Mouse (Mus musculus): ENCODE measurements around the gene Ttbk1. TPM values are rescaled to one million over a fixed set of nuclear protein-coding genes. Genes with fewer than 3 reads are reported as not detected.

The Ttbk1 gene
- polyA plus RNA-seq, 1 experiment from 2014 or later: 6.2 TPM

DNA sequence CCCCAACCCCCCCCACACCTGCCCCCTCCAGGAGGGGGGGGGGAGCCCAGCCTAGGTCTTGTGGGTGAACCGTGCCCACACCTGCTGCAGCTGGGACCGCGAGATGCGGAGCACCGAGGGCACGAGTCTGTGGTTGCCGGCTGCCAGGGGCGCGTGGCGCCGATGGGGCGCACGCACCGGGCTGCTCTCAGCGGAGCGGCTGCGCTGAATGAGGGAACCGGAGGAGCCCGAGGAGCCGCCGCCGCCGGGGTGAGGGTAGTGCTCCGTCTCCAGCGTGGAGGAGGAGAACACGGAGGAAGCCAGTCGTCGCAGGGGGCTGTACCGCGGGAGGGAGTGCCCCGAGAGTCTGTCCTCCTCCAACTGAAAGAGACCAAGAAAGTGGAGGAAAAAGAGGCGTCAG, 26.8 kb downstream of the Ttbk1 start:
- Histone ChIP-seq H3K4me2 (ENCODE audit: low read length) (peak overlapping the region; percentile 10; the same call in 1 of the 2 replicates), H3K4me3 (replicated peaks; ENCODE audit: low read depth, low read length) (no peak overlapping the region), H3K9me3 (ENCODE audit: control insufficient read depth, low read length) (no peaks in the 10 kb centered on the region), H3K36me3 (ENCODE audit: control insufficient read depth, insufficient read depth, low read length) (peaks cover 58% of the 10 kb centered on the region), H3K4me1 (ENCODE audit: control insufficient read depth, insufficient read depth, low read length) (peaks cover 7% of the 10 kb centered on the region), H3K9ac (replicated peaks; ENCODE audit: low read length) (no peak overlapping the region), H3K27me3 (ENCODE audit: control insufficient read depth, insufficient read depth, low read length) (no peaks in the 10 kb centered on the region), H3K27ac (replicated peaks; ENCODE audit: low read depth, low read length) (no peak overlapping the region)
- ATAC-seq (ENCODE audit: low FRiP score, low TSS enrichment): no peak
- DNase-seq: no peak
- WGBS: 5% methylated on average over 32 of the region's 32 CpGs

DNA sequence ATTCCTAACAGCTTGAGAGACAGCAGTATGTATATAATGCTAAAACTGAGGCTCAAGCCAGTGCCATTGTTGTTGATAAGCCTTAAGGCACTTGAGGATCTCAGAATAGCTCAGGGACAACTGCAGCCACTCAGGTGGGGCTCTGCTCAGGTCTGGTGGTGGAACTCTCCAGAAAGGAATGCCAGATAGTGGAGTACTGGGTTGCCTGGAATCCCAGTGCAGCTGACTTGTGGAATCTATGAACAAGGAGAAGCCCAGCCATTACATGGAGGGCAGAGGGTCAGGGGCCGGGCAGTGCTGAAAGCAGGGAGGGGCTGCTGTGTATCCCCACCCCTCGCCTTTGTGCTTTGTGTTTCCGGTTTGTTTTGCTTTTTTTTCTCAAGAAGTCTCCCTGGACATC, 29.0 kb downstream of the Ttbk1 start:
- no peak overlapping the region for H3K27ac ChIP-seq (replicated peaks; ENCODE audit: low read depth, low read length)
- no peak overlapping the region for H3K4me3 ChIP-seq (replicated peaks; ENCODE audit: low read depth, low read length)
- H3K9ac ChIP-seq (replicated peaks; ENCODE audit: low read length): no peak overlapping the region
- no peaks in the 10 kb centered on the region for H3K27me3 ChIP-seq (ENCODE audit: control insufficient read depth, insufficient read depth, low read length)
- H3K9me3 ChIP-seq (ENCODE audit: control insufficient read depth, low read length): no peaks in the 10 kb centered on the region
- peaks cover 30% of the 10 kb centered on the region for H3K4me1 ChIP-seq (ENCODE audit: control insufficient read depth, insufficient read depth, low read length)
- H3K4me2 ChIP-seq (ENCODE audit: low read length): no peak overlapping the region
- peaks cover 40% of the 10 kb centered on the region for H3K36me3 ChIP-seq (ENCODE audit: control insufficient read depth, insufficient read depth, low read length)
- WGBS: 57% methylated on average over 3 of the region's 3 CpGs
- DNase-seq: no peak
- no peak for ATAC-seq (ENCODE audit: low FRiP score, low TSS enrichment)

DNA sequence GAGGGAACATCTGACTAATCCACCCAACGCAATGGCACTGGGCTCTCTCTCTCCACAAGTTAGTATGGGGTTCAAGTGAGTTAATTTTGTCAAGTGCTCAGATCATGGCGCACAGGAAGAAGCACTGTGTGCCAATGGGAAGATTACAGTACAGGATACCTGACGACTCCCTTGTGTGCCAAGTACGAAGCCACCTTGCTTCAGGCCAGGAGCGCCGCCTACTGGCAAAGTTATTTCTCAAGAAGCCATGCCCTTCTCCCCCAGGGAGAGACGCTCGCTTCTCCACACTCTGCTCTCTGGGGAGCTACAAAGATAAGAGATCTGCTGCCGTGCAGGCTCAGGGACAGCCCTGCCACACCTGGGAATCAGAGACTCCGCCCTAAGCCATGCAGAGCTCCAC, 29.7 kb downstream of the Ttbk1 start:
- H3K4me1 ChIP-seq (ENCODE audit: control insufficient read depth, insufficient read depth, low read length): peaks cover 36% of the 10 kb centered on the region
- no peaks in the 10 kb centered on the region for H3K9me3 ChIP-seq (ENCODE audit: control insufficient read depth, low read length)
- H3K4me3 ChIP-seq (replicated peaks; ENCODE audit: low read depth, low read length): no peak overlapping the region
- H3K9ac ChIP-seq (replicated peaks; ENCODE audit: low read length): no peak overlapping the region
- H3K36me3 ChIP-seq (ENCODE audit: control insufficient read depth, insufficient read depth, low read length): peaks cover 35% of the 10 kb centered on the region
- ATAC-seq (ENCODE audit: low FRiP score, low TSS enrichment): no peak
- H3K27me3 ChIP-seq (ENCODE audit: control insufficient read depth, insufficient read depth, low read length): no peaks in the 10 kb centered on the region
- WGBS: 14% methylated on average over 10 of the region's 10 CpGs
- H3K27ac ChIP-seq (replicated peaks; ENCODE audit: low read depth, low read length): no peak overlapping the region
- H3K4me2 ChIP-seq (ENCODE audit: low read length): no peak overlapping the region
- DNase-seq: peak; percentile 46

DNA sequence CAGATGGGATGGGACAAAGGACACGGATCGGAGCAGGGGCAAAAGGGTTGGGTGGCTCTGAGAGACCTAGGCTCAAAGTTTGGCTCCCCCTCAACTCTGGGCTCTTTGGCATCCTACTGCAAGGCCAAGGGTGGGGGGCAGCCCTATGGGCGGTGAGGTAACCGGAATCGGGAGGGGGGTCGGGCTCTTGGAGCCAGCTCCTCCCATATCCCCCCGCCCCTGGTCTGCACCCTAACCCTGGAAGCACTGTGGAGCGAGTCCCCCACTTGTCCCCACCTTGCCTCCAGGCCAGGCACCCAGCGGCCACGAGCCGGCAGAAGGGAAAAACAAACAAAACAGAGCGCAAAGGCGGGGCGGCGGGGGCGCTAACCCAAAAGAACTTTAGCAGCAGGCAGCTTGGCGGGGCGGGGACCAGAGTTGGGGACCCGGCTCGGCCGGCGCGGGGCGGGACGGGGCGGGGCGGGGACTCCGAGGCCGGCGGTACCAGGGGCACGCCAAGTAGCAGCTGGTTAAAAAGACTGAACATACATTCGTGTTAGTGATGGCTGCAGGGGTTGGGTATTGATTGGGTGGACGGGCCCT, 32.3 kb downstream of the Ttbk1 start:
- Histone ChIP-seq H3K4me2 (ENCODE audit: low read length) (peak overlapping the region; percentile 58), H3K9me3 (ENCODE audit: control insufficient read depth, low read length) (no peaks in the 10 kb centered on the region), H3K4me1 (ENCODE audit: control insufficient read depth, insufficient read depth, low read length) (peaks cover 40% of the 10 kb centered on the region), H3K27ac (replicated peaks; ENCODE audit: low read depth, low read length) (0 out of 2 replicates have a peak overlapping the region, but pooled peaks have one; percentile 60), H3K36me3 (ENCODE audit: control insufficient read depth, insufficient read depth, low read length) (peaks cover 23% of the 10 kb centered on the region), H3K4me3 (replicated peaks; ENCODE audit: low read depth, low read length) (peak overlapping the region; percentile 24), H3K9ac (replicated peaks; ENCODE audit: low read length) (peak overlapping the region; percentile 29; the same call in 1 of the 2 replicates), H3K27me3 (ENCODE audit: control insufficient read depth, insufficient read depth, low read length) (no peaks in the 10 kb centered on the region)
- WGBS: 2% methylated on average over 33 of the region's 33 CpGs
- ATAC-seq (ENCODE audit: low FRiP score, low TSS enrichment) (peak; percentile 56; the same call in 1 of the 2 replicates), DNase-seq (peak; percentile 64)

DNA sequence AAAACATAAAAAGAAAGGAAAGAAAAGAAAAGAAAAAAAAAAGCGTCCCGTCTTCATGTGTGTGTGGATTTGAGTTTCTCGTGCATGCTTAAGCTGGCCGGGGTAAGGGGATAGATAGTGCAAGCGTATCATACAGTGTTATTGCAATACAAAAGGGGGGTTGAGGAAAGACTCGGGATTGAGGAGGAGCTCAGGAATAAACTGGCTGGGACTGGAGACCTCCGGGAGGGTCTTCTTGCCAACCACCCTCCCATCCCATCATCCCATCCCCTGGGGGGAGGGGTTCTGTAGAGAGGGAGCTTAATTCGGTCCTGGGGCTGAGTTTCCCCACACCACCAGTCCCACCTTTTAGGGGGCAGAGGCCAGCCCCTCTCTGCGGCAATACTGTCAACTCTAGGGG, 32.9 kb downstream of the Ttbk1 start:
- ATAC-seq (ENCODE audit: low FRiP score, low TSS enrichment) (peak; percentile 32; the same call in 1 of the 2 replicates), DNase-seq (peak; percentile 62)
- Histone ChIP-seq H3K36me3 (ENCODE audit: control insufficient read depth, insufficient read depth, low read length) (peaks cover 16% of the 10 kb centered on the region), H3K4me3 (replicated peaks; ENCODE audit: low read depth, low read length) (peak overlapping the region; percentile 24), H3K4me1 (ENCODE audit: control insufficient read depth, insufficient read depth, low read length) (peaks cover 40% of the 10 kb centered on the region), H3K9me3 (ENCODE audit: control insufficient read depth, low read length) (no peaks in the 10 kb centered on the region), H3K9ac (replicated peaks; ENCODE audit: low read length) (peak overlapping the region; percentile 29; the same call in 1 of the 2 replicates), H3K27me3 (ENCODE audit: control insufficient read depth, insufficient read depth, low read length) (no peaks in the 10 kb centered on the region), H3K27ac (replicated peaks; ENCODE audit: low read depth, low read length) (peak overlapping the region; percentile 60; the same call in 1 of the 2 replicates), H3K4me2 (ENCODE audit: low read length) (peak overlapping the region; percentile 58)
- 1% methylated on average over 9 of the region's 9 CpGs for WGBS

DNA sequence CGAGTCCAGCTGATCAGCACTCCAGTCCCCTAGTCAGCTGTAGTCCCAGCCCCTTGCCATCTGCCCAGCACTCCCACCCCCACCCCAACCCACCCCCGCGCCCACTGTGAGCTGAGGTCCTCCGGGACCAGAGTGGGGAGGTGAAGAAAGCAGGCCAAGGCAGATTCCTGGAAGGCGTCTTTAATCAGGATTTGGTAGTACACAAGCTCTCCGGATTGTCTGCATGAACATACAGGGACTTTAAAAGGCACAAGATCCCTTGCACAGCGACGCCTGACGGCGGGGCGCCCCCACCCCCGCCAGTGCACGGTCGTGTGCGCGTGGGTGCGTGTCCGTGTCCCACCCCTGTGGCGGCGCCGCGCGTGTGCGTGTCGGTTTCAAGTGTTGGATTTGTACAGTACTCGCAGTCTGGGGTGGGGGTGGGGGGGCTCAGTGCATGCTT, 33.5 kb downstream of the Ttbk1 start:
- DNase-seq (peak; percentile 68), ATAC-seq (ENCODE audit: low FRiP score, low TSS enrichment) (peak; percentile 22; the same call in 1 of the 2 replicates)
- WGBS: under 1% methylated on average over 26 of the region's 26 CpGs
- H3K4me1 ChIP-seq (ENCODE audit: control insufficient read depth, insufficient read depth, low read length): peaks cover 40% of the 10 kb centered on the region
- peak overlapping the region; percentile 60 for H3K27ac ChIP-seq (replicated peaks; ENCODE audit: low read depth, low read length)
- no peak overlapping the region; the same call in 1 of the 2 replicates for H3K9ac ChIP-seq (replicated peaks; ENCODE audit: low read length)
- no peaks in the 10 kb centered on the region for H3K27me3 ChIP-seq (ENCODE audit: control insufficient read depth, insufficient read depth, low read length)
- H3K4me3 ChIP-seq (replicated peaks; ENCODE audit: low read depth, low read length): peak overlapping the region; percentile 24
- H3K36me3 ChIP-seq (ENCODE audit: control insufficient read depth, insufficient read depth, low read length): peaks cover 12% of the 10 kb centered on the region; the same call in 1 of the 2 replicates
- peak overlapping the region; percentile 58 for H3K4me2 ChIP-seq (ENCODE audit: low read length)
- H3K9me3 ChIP-seq (ENCODE audit: control insufficient read depth, low read length): no peaks in the 10 kb centered on the region

DNA sequence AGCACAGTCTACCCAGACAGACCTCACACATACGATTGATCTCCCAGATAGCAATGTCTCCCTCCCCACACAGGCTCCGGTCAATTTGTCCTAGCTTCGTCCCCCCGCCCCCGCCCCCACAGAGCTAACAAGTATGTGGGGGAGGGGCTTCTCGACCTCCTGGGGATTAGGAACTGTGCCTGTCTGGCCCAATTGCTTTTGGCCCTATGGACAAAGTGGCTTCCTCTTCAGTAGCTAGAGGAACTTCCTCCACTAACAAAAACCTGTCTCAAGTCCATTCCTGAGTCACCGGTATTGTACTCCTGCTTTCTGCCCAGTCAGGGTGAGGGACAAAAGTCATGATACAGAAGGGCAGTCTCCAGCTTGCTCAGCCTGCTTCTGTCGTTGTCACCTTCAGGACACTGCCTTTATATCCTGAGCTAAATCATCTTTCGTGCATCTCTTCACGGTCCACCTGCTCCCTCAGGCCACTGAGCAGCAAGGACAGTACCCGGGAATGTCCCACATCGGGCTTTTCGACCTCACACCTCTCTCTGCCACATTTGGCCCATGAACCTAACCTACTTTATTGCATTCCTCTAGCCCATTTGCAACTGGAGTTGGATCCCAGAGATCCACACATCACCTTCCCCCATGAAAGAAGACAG, 34.0 kb downstream of the Ttbk1 start:
- Histone ChIP-seq H3K9me3 (ENCODE audit: control insufficient read depth, low read length) (no peaks in the 10 kb centered on the region), H3K27me3 (ENCODE audit: control insufficient read depth, insufficient read depth, low read length) (no peaks in the 10 kb centered on the region), H3K4me3 (replicated peaks; ENCODE audit: low read depth, low read length) (no peak overlapping the region), H3K9ac (replicated peaks; ENCODE audit: low read length) (no peak overlapping the region; the same call in 1 of the 2 replicates), H3K36me3 (ENCODE audit: control insufficient read depth, insufficient read depth, low read length) (peaks cover 6% of the 10 kb centered on the region; the same call in 1 of the 2 replicates), H3K4me1 (ENCODE audit: control insufficient read depth, insufficient read depth, low read length) (peaks cover 40% of the 10 kb centered on the region), H3K4me2 (ENCODE audit: low read length) (peak overlapping the region; percentile 58), H3K27ac (replicated peaks; ENCODE audit: low read depth, low read length) (peak overlapping the region; percentile 60; the same call in 1 of the 2 replicates)
- WGBS: 4% methylated on average over 13 of the region's 13 CpGs
- ATAC-seq (ENCODE audit: low FRiP score, low TSS enrichment) (no peak), DNase-seq (no peak)

DNA sequence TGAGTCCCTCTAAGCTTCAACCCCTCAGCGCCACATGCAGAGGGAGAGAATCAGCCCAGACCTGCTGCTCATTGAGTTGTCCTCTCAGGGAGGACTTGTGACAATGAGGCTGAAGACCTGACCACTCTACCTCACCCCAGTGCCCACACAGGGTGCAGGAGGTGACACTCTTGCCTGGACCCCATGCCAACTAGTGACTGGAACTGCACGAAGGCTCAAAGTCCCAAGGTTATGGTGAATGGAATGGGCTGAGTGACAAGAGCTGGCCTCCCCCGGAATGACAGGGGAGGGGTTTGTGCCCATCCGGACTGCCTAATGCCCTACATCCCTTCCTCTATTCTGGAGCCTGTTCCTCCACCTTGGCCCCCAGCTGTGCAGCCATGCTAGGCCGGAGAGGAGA, 34.8 kb downstream of the Ttbk1 start:
- 0 out of 2 replicates have a peak, but pooled peaks cover 3% of the 10 kb centered on the region for H3K36me3 ChIP-seq (ENCODE audit: control insufficient read depth, insufficient read depth, low read length)
- H3K4me2 ChIP-seq (ENCODE audit: low read length): no peak overlapping the region
- no peak overlapping the region for H3K27ac ChIP-seq (replicated peaks; ENCODE audit: low read depth, low read length)
- H3K27me3 ChIP-seq (ENCODE audit: control insufficient read depth, insufficient read depth, low read length): no peaks in the 10 kb centered on the region
- 26% methylated on average over 5 of the region's 5 CpGs for WGBS
- H3K4me3 ChIP-seq (replicated peaks; ENCODE audit: low read depth, low read length): no peak overlapping the region
- H3K9me3 ChIP-seq (ENCODE audit: control insufficient read depth, low read length): no peaks in the 10 kb centered on the region
- DNase-seq: no peak
- peaks cover 40% of the 10 kb centered on the region for H3K4me1 ChIP-seq (ENCODE audit: control insufficient read depth, insufficient read depth, low read length)
- no peak overlapping the region for H3K9ac ChIP-seq (replicated peaks; ENCODE audit: low read length)
- no peak for ATAC-seq (ENCODE audit: low FRiP score, low TSS enrichment)
